Mouse (Mus musculus): ENCODE data around the gene Acot8.

DNA sequence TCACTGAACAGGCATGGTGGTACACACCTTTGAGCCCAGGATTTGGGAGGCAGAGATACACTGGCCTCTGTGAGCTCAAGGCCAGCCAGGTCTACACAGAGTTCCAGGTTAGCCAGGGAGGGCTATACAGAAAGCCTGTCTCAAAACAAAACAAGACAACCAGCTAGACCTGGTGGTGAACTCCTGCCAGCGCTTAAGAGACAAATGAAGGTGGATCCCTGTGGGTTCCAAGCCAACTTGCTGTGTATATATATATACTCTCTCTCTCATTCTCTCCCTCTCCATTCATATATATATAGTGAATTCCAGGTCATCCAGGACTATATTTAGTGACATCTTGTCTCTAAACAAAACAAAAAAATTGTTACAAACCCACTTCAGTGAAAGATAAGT lies 765 bp downstream of the Acot8 start:
- TF ChIP-seq GATA1 (IDR thresholded peaks at IDR 0.05; ENCODE audit: low read length) (no peak), TAL1 (IDR thresholded peaks at IDR 0.05; ENCODE audit: low read length) (no peak)

Measured in erythroblast, embryonic 14.5 days (primary cell).